Mouse (Mus musculus) liver, embryonic 16.5 days (tissue): ENCODE data around the gene Cd79b. TPM values are rescaled to one million over a fixed set of nuclear protein-coding genes. Genes with fewer than 3 reads are reported as not detected.
A peak's percentile ranks its signal among the peaks of the same experiment; 100 is the strongest.

Source experiments
- ATAC-seq: fragments of 200-750 bp; cut with Nextera tagmentation; 2 replicates; pipeline ENCODE4 v1.8.0; 2017; ENCODE audit warnings: low read depth, mild to moderate bottlenecking, moderate number of reproducible peaks, moderate library complexity
- H3K27ac ChIP-seq: fragments of 300-500 bp; sonication (generic); 2 replicates; pipeline ENCODE4 v1.5.1; 2014; ENCODE audit warnings: mild to moderate bottlenecking, low read length
- H3K27me3 ChIP-seq: fragments of 300-500 bp; sonication (generic); 2 replicates; pipeline ENCODE4 v1.6.1; 2014; ENCODE audit warnings: low read depth, low read length, mixed read lengths; ENCODE audit not compliant: control insufficient read depth, insufficient read depth
- H3K36me3 ChIP-seq: fragments of 300-500 bp; sonication (generic); 2 replicates; pipeline ENCODE4 v1.6.1; 2014; ENCODE audit warnings: mild to moderate bottlenecking; ENCODE audit not compliant: control insufficient read depth, insufficient read depth
- H3K4me1 ChIP-seq: fragments of 300-500 bp; sonication (generic); 2 replicates; pipeline ENCODE4 v1.6.1; 2014; ENCODE audit warnings: low read depth, low read length, mixed read lengths; ENCODE audit not compliant: control insufficient read depth
- H3K4me2 ChIP-seq: fragments of 300-500 bp; sonication (generic); 2 replicates; pipeline ENCODE4 v1.6.1; 2014; ENCODE audit warnings: low read depth, low read length, mixed read lengths
- H3K4me3 ChIP-seq: fragments of 300-500 bp; sonication (generic); 2 replicates; pipeline ENCODE4 v1.5.1; 2014; ENCODE audit warnings: low read depth, mild to moderate bottlenecking, low read length
- H3K9ac ChIP-seq: fragments of 300-500 bp; sonication (generic); 2 replicates; pipeline ENCODE4 v1.6.1; 2014; ENCODE audit warnings: low read depth, low read length
- H3K9me3 ChIP-seq: fragments of 300-500 bp; sonication (generic); replicated peaks from 2 replicates; pipeline ENCODE4 v1.6.1; 2016; ENCODE audit warnings: low read length; ENCODE audit not compliant: control insufficient read depth
- WGBS: fragments of 180-500 bp; shearing (Covaris S2); extraction: QIAGEN DNeasy Blood & Tissue Kit; methylation state at CpG from one replicate; pipeline ENCODE4 v1.1.7; 2014; ENCODE audit not compliant: insufficient replicate concordance; 5-methylcytosine and 5-hydroxymethylcytosine counted together
- polyA plus RNA-seq: library from polyadenylated mRNA; unstranded; fragments of >200 nt; fragmentation: Nextera tagmentation; extraction: Ambion mirVana; gene quantifications from 2 replicates; pipeline ENCODE4 v1.2.1, GENCODE M21; 2015

The Cd79b gene
- polyA plus RNA-seq, 1 experiment from 2014 or later: 12.3 TPM

- H3K4me3 ChIP-seq: no peak overlapping the region
- ATAC-seq: no peak
- H3K4me1 ChIP-seq: no peaks in the 10 kb centered on the region
- no peaks in the 10 kb centered on the region for H3K9me3 ChIP-seq
- no peaks in the 10 kb centered on the region for H3K27me3 ChIP-seq
- H3K36me3 ChIP-seq: no peaks in the 10 kb centered on the region
- no peak overlapping the region for H3K9ac ChIP-seq
- H3K4me2 ChIP-seq: no peak overlapping the region
- 60% methylated on average over 11 of the region's 11 CpGs for WGBS
- H3K27ac ChIP-seq: peak overlapping the region; percentile 20; the same call in 1 of the 2 replicates
These were observed 6.4 kb downstream of the Cd79b start for GRCm38 (mm10) chr11:106308162-106308561.

- no peaks in the 10 kb centered on the region for H3K27me3 ChIP-seq
- H3K27ac ChIP-seq: no peak overlapping the region
- no peak overlapping the region for H3K9ac ChIP-seq
- no peak for ATAC-seq
- no peak overlapping the region for H3K4me2 ChIP-seq
- no peaks in the 10 kb centered on the region for H3K36me3 ChIP-seq
- no peak overlapping the region for H3K4me3 ChIP-seq
- WGBS: 56% methylated on average over 5 of the region's 5 CpGs
- H3K9me3 ChIP-seq: no peaks in the 10 kb centered on the region
- no peaks in the 10 kb centered on the region for H3K4me1 ChIP-seq
These were observed 7.1 kb downstream of the Cd79b start for GRCm38 (mm10) chr11:106307432-106307831.

DNA sequence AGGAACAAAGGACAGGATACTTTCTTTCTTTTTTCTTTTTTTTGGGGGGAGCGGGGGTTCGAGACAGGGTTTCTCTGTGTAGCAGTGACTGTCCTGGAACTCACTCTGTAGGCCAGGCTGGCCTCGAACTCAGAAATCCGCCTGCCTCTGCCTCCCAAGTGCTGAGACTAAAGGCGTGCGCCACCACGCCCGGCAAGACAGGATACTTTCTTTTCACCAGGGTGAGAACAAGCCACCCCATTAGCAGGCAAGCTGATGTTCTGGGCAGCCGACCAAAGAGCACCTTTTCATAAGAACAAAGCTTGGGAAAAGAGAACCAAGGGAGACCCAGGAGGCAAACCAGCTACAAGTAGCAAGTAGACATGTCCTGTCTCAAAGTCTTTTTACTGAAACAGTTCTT lies 7.8 kb downstream of the Cd79b start:
- Histone ChIP-seq H3K9ac (no peak overlapping the region), H3K27ac (no peak overlapping the region), H3K4me2 (no peak overlapping the region), H3K4me3 (no peak overlapping the region), H3K9me3 (no peaks in the 10 kb centered on the region), H3K4me1 (no peaks in the 10 kb centered on the region), H3K27me3 (no peaks in the 10 kb centered on the region), H3K36me3 (no peaks in the 10 kb centered on the region)
- 72% methylated on average over 9 of the region's 9 CpGs for WGBS
- ATAC-seq: no peak

GRCm38 (mm10) chr11:106306065-106306385 lies 8.5 kb downstream of the Cd79b start:
- H3K27me3 ChIP-seq: no peaks in the 10 kb centered on the region
- no peak for ATAC-seq
- H3K9ac ChIP-seq: no peak overlapping the region
- H3K27ac ChIP-seq: no peak overlapping the region
- H3K36me3 ChIP-seq: no peaks in the 10 kb centered on the region
- H3K4me1 ChIP-seq: no peaks in the 10 kb centered on the region
- no peak overlapping the region for H3K4me3 ChIP-seq
- WGBS: 81% methylated on average over 3 of the region's 3 CpGs
- no peaks in the 10 kb centered on the region for H3K9me3 ChIP-seq
- H3K4me2 ChIP-seq: no peak overlapping the region

- Histone ChIP-seq H3K4me3 (no peak overlapping the region), H3K4me2 (no peak overlapping the region), H3K9me3 (no peaks in the 10 kb centered on the region), H3K4me1 (no peaks in the 10 kb centered on the region), H3K36me3 (no peaks in the 10 kb centered on the region), H3K27me3 (no peaks in the 10 kb centered on the region), H3K27ac (peak overlapping the region; percentile 4; the same call in 1 of the 2 replicates), H3K9ac (no peak overlapping the region)
- 59% methylated on average over 10 of the region's 10 CpGs for WGBS
- no peak for ATAC-seq
These were observed 9.1 kb downstream of the Cd79b start for GRCm38 (mm10) chr11:106305348-106306064.

- H3K27me3 ChIP-seq: no peaks in the 10 kb centered on the region
- H3K4me2 ChIP-seq: no peak overlapping the region
- ATAC-seq: 0 out of 2 replicates have a peak, but pooled peaks have one; percentile 27
These were observed 11.9 kb downstream of the Cd79b start for GRCm38 (mm10) chr11:106302634-106303033.

GRCm38 (mm10) chr11:106301765-106302164 lies 12.8 kb downstream of the Cd79b start, which contains the start of gene Gh:
Gene Gh, minus strand, starts transcription at chr11:106301865.
- no peak within 1 kb of the TSS for H3K9ac ChIP-seq
- no peak within 1 kb of the TSS for H3K4me3 ChIP-seq
- no peak for ATAC-seq
- no peak within 1 kb of the TSS for H3K4me2 ChIP-seq
- no peaks in the 10 kb centered on the region for H3K36me3 ChIP-seq
- H3K27ac ChIP-seq: no peak within 1 kb of the TSS
- 62% methylated on average over 9 of the region's 9 CpGs for WGBS
- H3K4me1 ChIP-seq: no peaks in the 10 kb centered on the region
- H3K9me3 ChIP-seq: no peaks in the 10 kb centered on the region
- H3K27me3 ChIP-seq: no peaks in the 10 kb centered on the region

More at GRCm38 (mm10) chr11:106302634-106303033, 11.9 kb downstream of the Cd79b start:
- no peak overlapping the region for H3K27ac ChIP-seq
- H3K4me3 ChIP-seq: no peak overlapping the region
- H3K9ac ChIP-seq: no peak overlapping the region
- H3K9me3 ChIP-seq: no peaks in the 10 kb centered on the region
- no peaks in the 10 kb centered on the region for H3K36me3 ChIP-seq
- 11% methylated on average over 2 of the region's 2 CpGs for WGBS
- no peaks in the 10 kb centered on the region for H3K4me1 ChIP-seq

GRCm38 (mm10) chr11:106291861-106292260 lies 22.7 kb downstream of the Cd79b start:
- no peaks in the 10 kb centered on the region for H3K9me3 ChIP-seq
- no peaks in the 10 kb centered on the region for H3K27me3 ChIP-seq
- no peak overlapping the region for H3K4me2 ChIP-seq
- H3K4me1 ChIP-seq: no peaks in the 10 kb centered on the region
- WGBS: 60% methylated on average over 2 of the region's 2 CpGs
- ATAC-seq: no peak
- no peak overlapping the region for H3K9ac ChIP-seq
- H3K27ac ChIP-seq: no peak overlapping the region
- no peaks in the 10 kb centered on the region for H3K36me3 ChIP-seq
- no peak overlapping the region for H3K4me3 ChIP-seq

DNA sequence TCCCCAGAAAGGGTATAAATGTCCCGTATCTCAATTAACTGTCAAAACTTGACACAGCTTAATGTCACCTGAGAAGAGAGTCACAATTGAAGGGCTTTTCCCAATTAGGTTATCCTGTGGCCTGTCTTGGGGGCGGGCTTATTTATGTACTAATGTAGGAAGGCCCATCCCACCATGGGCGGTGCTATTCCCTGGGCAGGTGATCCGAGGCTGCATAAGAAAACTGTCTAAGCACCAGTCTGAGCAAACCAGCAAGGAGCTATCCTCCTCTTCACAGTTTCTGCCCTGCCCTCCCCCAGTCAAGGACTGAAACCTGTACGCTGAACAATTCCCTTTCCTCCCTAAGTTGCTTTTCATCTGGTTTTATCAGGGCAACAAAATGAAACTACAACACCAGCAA lies 24.2 kb downstream of the Cd79b start:
- H3K27me3 ChIP-seq: no peaks in the 10 kb centered on the region
- no peak for ATAC-seq
- H3K27ac ChIP-seq: no peak overlapping the region
- H3K9ac ChIP-seq: no peak overlapping the region
- no peak overlapping the region for H3K4me2 ChIP-seq
- WGBS: 74% methylated on average over 5 of the region's 5 CpGs
- H3K4me3 ChIP-seq: no peak overlapping the region
- H3K4me1 ChIP-seq: no peaks in the 10 kb centered on the region
- no peaks in the 10 kb centered on the region for H3K36me3 ChIP-seq
- H3K9me3 ChIP-seq: no peaks in the 10 kb centered on the region
